Mouse (Mus musculus): Measurements from ENCODE around the gene Cntnap1. TPM values are rescaled to one million over a fixed set of nuclear protein-coding genes. Genes with fewer than 3 reads are reported as not detected.

Gene Cntnap1
- polyA plus RNA-seq, 1 experiment from 2014 or later: 2.0 TPM

Small RNA genes within 50 kb of the gene (microRNA-seq; reads per million reads assigned to microRNA genes)
- gene Gm27626 (ENCODE audit: borderline number of aligned reads): not detected

Other genes starting within 250 kb of the Cntnap1 start
- gene Stat3, start 231.0 kb upstream of the Cntnap1 start, polyA plus RNA-seq (2015; fragmentation: Nextera tagmentation; extraction: Ambion mirVana): 75.6 and 79.3 TPM in 2 replicates
- gene Cavin1, start 199.6 kb upstream of the Cntnap1 start, polyA plus RNA-seq (2015; fragmentation: Nextera tagmentation; extraction: Ambion mirVana): 330 and 343 TPM in 2 replicates
- 36.8 and 40.3 TPM in 2 replicates for gene Atp6v0a1, start 161.1 kb upstream of the Cntnap1 start, polyA plus RNA-seq (2015; fragmentation: Nextera tagmentation; extraction: Ambion mirVana)
- 15.1 and 16.6 TPM in 2 replicates for gene Naglu, start 100.5 kb upstream of the Cntnap1 start, polyA plus RNA-seq (2015; fragmentation: Nextera tagmentation; extraction: Ambion mirVana)
- 0.24 and 0.25 TPM in 2 replicates for gene Hsd17b1, start 92.1 kb upstream of the Cntnap1 start, polyA plus RNA-seq (2015; fragmentation: Nextera tagmentation; extraction: Ambion mirVana)
- gene Coasy, start 88.0 kb upstream of the Cntnap1 start, polyA plus RNA-seq (2015; fragmentation: Nextera tagmentation; extraction: Ambion mirVana): 43.2 and 44.9 TPM in 2 replicates
- 50.3 and 52.0 TPM in 2 replicates for gene Mlx, start 83.2 kb upstream of the Cntnap1 start, polyA plus RNA-seq (2015; fragmentation: Nextera tagmentation; extraction: Ambion mirVana)
- 32.0 and 33.6 TPM in 2 replicates for gene Psmc3ip, start 75.1 kb upstream of the Cntnap1 start, polyA plus RNA-seq (2015; fragmentation: Nextera tagmentation; extraction: Ambion mirVana)
- gene Retreg3, start 50.6 kb upstream of the Cntnap1 start, polyA plus RNA-seq (2015; fragmentation: Nextera tagmentation; extraction: Ambion mirVana): 25.3 and 26.7 TPM in 2 replicates
- gene Tubg1, start 50.6 kb upstream of the Cntnap1 start, polyA plus RNA-seq (2015; fragmentation: Nextera tagmentation; extraction: Ambion mirVana): 69.7 and 73.4 TPM in 2 replicates
- gene Tubg2, start 14.6 kb upstream of the Cntnap1 start, polyA plus RNA-seq (2015; fragmentation: Nextera tagmentation; extraction: Ambion mirVana): 11.1 and 11.9 TPM in 2 replicates
- 27.2 and 28.7 TPM in 2 replicates for gene Plekhh3, start 828 bp downstream of the Cntnap1 start, polyA plus RNA-seq (2015; fragmentation: Nextera tagmentation; extraction: Ambion mirVana)
- gene Ccr10, start 4.9 kb downstream of the Cntnap1 start, polyA plus RNA-seq (2015; fragmentation: Nextera tagmentation; extraction: Ambion mirVana): 0.24 and 0.50 TPM in 2 replicates
- gene Ezh1, start 55.9 kb downstream of the Cntnap1 start, polyA plus RNA-seq (2015; fragmentation: Nextera tagmentation; extraction: Ambion mirVana): 16.5 and 18.7 TPM in 2 replicates
- gene Ramp2, start 75.5 kb downstream of the Cntnap1 start, polyA plus RNA-seq (2015; fragmentation: Nextera tagmentation; extraction: Ambion mirVana): 138 and 139 TPM in 2 replicates
- 122 and 133 TPM in 2 replicates for gene Vps25, start 83.2 kb downstream of the Cntnap1 start, polyA plus RNA-seq (2015; fragmentation: Nextera tagmentation; extraction: Ambion mirVana)
- gene Wnk4, start 90.0 kb downstream of the Cntnap1 start, polyA plus RNA-seq (2015; fragmentation: Nextera tagmentation; extraction: Ambion mirVana): 12.5 and 14.3 TPM in 2 replicates
- 1.1 and 1.9 TPM in 2 replicates for gene Cntd1, start 108.5 kb downstream of the Cntnap1 start, polyA plus RNA-seq (2015; fragmentation: Nextera tagmentation; extraction: Ambion mirVana)
- 160 and 165 TPM in 2 replicates for gene Coa3, start 108.6 kb downstream of the Cntnap1 start, polyA plus RNA-seq (2015; fragmentation: Nextera tagmentation; extraction: Ambion mirVana)
- 141 and 143 TPM in 2 replicates for gene Becn1, start 131.8 kb downstream of the Cntnap1 start, polyA plus RNA-seq (2015; fragmentation: Nextera tagmentation; extraction: Ambion mirVana)
- 124 and 126 TPM in 2 replicates for gene Psme3, start 145.7 kb downstream of the Cntnap1 start, polyA plus RNA-seq (2015; fragmentation: Nextera tagmentation; extraction: Ambion mirVana)
- gene Aoc2, start 154.5 kb downstream of the Cntnap1 start, polyA plus RNA-seq (2015; fragmentation: Nextera tagmentation; extraction: Ambion mirVana): 1.1 and 1.6 TPM in 2 replicates
- 0.77 and 0.94 TPM in 2 replicates for gene Aoc3, start 160.1 kb downstream of the Cntnap1 start, polyA plus RNA-seq (2015; fragmentation: Nextera tagmentation; extraction: Ambion mirVana)
- not detected in 2 replicates for gene G6pc, start 197.0 kb downstream of the Cntnap1 start, polyA plus RNA-seq (2015; fragmentation: Nextera tagmentation; extraction: Ambion mirVana)
- 63.4 and 65.6 TPM in 2 replicates for gene Aarsd1, start 247.1 kb downstream of the Cntnap1 start, polyA plus RNA-seq (2015; fragmentation: Nextera tagmentation; extraction: Ambion mirVana)